Mouse (Mus musculus) midbrain, embryonic 16.5 days (tissue): ENCODE results near the gene Gm10382. TPM values are rescaled to one million over a fixed set of nuclear protein-coding genes. Genes with fewer than 3 reads are reported as not detected.
A peak's percentile ranks its signal among the peaks of the same experiment; 100 is the strongest.

Source experiments
- ATAC-seq: fragments of 200-750 bp; cut with Nextera tagmentation; 2 replicates; pipeline ENCODE4 v1.8.0; 2017; ENCODE audit warnings: moderate TSS enrichment
- H3K27ac ChIP-seq: fragments of 300-500 bp; sonication (generic); 2 replicates; pipeline ENCODE4 v1.5.1; 2014; ENCODE audit warnings: mild to moderate bottlenecking, low read length, mixed read lengths
- H3K27me3 ChIP-seq: fragments of 300-500 bp; sonication (generic); 2 replicates; pipeline ENCODE4 v1.6.1; 2014; ENCODE audit warnings: low read depth, low read length, mixed read lengths; ENCODE audit not compliant: control insufficient read depth, insufficient read depth
- H3K36me3 ChIP-seq: fragments of 300-500 bp; sonication (generic); 2 replicates; pipeline ENCODE4 v1.6.1; 2014; ENCODE audit warnings: mild to moderate bottlenecking, low read length, moderate library complexity, mixed read lengths; ENCODE audit not compliant: control insufficient read depth, insufficient read depth
- H3K4me1 ChIP-seq: fragments of 300-500 bp; sonication (generic); 2 replicates; pipeline ENCODE4 v1.6.1; 2014; ENCODE audit warnings: mild to moderate bottlenecking, low read length, mixed read lengths; ENCODE audit not compliant: control insufficient read depth, insufficient read depth
- H3K4me2 ChIP-seq: fragments of 300-500 bp; sonication (generic); 2 replicates; pipeline ENCODE4 v1.6.1; 2014; ENCODE audit warnings: mild to moderate bottlenecking, low read length, mixed read lengths
- H3K4me3 ChIP-seq: fragments of 300-500 bp; sonication (generic); 2 replicates; pipeline ENCODE4 v1.5.1; 2014; ENCODE audit warnings: low read depth, mild to moderate bottlenecking, low read length, moderate library complexity, mixed read lengths
- H3K9ac ChIP-seq: fragments of 300-500 bp; sonication (generic); 2 replicates; pipeline ENCODE4 v1.6.1; 2014; ENCODE audit warnings: low read depth, low read length, mixed read lengths
- H3K9me3 ChIP-seq: fragments of 300-500 bp; sonication (generic); replicated peaks from 2 replicates; pipeline ENCODE4 v1.6.1; 2014; ENCODE audit warnings: mild to moderate bottlenecking, low read length, mixed read lengths; ENCODE audit not compliant: control insufficient read depth, poor library complexity, severe bottlenecking
- WGBS: fragments of 180-500 bp; shearing (Covaris S2); extraction: QIAGEN DNeasy Blood & Tissue Kit; methylation state at CpG from one replicate; pipeline ENCODE4 v1.1.7; 2014; 5-methylcytosine and 5-hydroxymethylcytosine counted together
- polyA plus RNA-seq: library from polyadenylated mRNA; unstranded; fragments of >200 nt; fragmentation: Nextera tagmentation; extraction: Ambion mirVana; gene quantifications from 2 replicates; pipeline ENCODE4 v1.2.1, GENCODE M21; 2015

The Gm10382 gene
- polyA plus RNA-seq, 1 experiment from 2014 or later = 0.30 TPM

- no peak for ATAC-seq
- 78% methylated on average over 8 of the region's 8 CpGs for WGBS
- H3K27me3 ChIP-seq = no peaks in the 10 kb centered on the region
Measured at GRCm38 (mm10) chr5:125351057-125351456, 38.1 kb upstream of the Gm10382 start.

GRCm38 (mm10) chr5:125351939-125352338, 37.2 kb upstream of the Gm10382 start:
- WGBS = 96% methylated on average over 5 of the region's 5 CpGs
- no peak overlapping the region for H3K9ac ChIP-seq
- H3K4me2 ChIP-seq = no peak overlapping the region
- peaks cover 5% of the 10 kb centered on the region; the same call in 1 of the 2 replicates for H3K4me1 ChIP-seq
- no peaks in the 10 kb centered on the region for H3K27me3 ChIP-seq
- ATAC-seq = no peak
- no peak overlapping the region for H3K27ac ChIP-seq
- H3K36me3 ChIP-seq = no peaks in the 10 kb centered on the region
- no peaks in the 10 kb centered on the region for H3K9me3 ChIP-seq
- no peak overlapping the region for H3K4me3 ChIP-seq

More at GRCm38 (mm10) chr5:125351057-125351456, 38.1 kb upstream of the Gm10382 start:
- no peaks in the 10 kb centered on the region for H3K36me3 ChIP-seq
- H3K4me2 ChIP-seq = no peak overlapping the region
- peaks cover 5% of the 10 kb centered on the region; the same call in 1 of the 2 replicates for H3K4me1 ChIP-seq
- H3K27ac ChIP-seq = no peak overlapping the region
- no peak overlapping the region for H3K9ac ChIP-seq
- H3K9me3 ChIP-seq = no peaks in the 10 kb centered on the region
- no peak overlapping the region for H3K4me3 ChIP-seq

GRCm38 (mm10) chr5:125352781-125353294, 36.3 kb upstream of the Gm10382 start:
- Histone ChIP-seq H3K27ac (no peak overlapping the region), H3K36me3 (no peaks in the 10 kb centered on the region), H3K4me2 (no peak overlapping the region), H3K9me3 (no peaks in the 10 kb centered on the region), H3K27me3 (no peaks in the 10 kb centered on the region), H3K9ac (no peak overlapping the region), H3K4me3 (no peak overlapping the region), H3K4me1 (peaks cover 5% of the 10 kb centered on the region; the same call in 1 of the 2 replicates)
- ATAC-seq = no peak
- 96% methylated on average over 5 of the region's 5 CpGs for WGBS

- Histone ChIP-seq H3K9ac (0 out of 2 replicates have a peak overlapping the region, but pooled peaks have one; percentile 16), H3K9me3 (no peaks in the 10 kb centered on the region), H3K36me3 (no peaks in the 10 kb centered on the region), H3K4me3 (no peak overlapping the region), H3K4me2 (no peak overlapping the region), H3K27ac (peak overlapping the region; percentile 56), H3K4me1 (peaks cover 5% of the 10 kb centered on the region; the same call in 1 of the 2 replicates), H3K27me3 (no peaks in the 10 kb centered on the region)
- WGBS = 43% methylated on average over 6 of the region's 7 CpGs
- 0 out of 2 replicates have a peak, but pooled peaks have one; percentile 39 for ATAC-seq
Measured at GRCm38 (mm10) chr5:125354885-125355492, 34.1 kb upstream of the Gm10382 start.

GRCm38 (mm10) chr5:125355650-125356049, 33.5 kb upstream of the Gm10382 start:
- H3K36me3 ChIP-seq = no peaks in the 10 kb centered on the region
- H3K27me3 ChIP-seq = no peaks in the 10 kb centered on the region
- peaks cover 5% of the 10 kb centered on the region; the same call in 1 of the 2 replicates for H3K4me1 ChIP-seq
- H3K9ac ChIP-seq = no peak overlapping the region
- H3K4me2 ChIP-seq = no peak overlapping the region
- 60% methylated on average over 7 of the region's 7 CpGs for WGBS
- no peak for ATAC-seq
- H3K9me3 ChIP-seq = no peaks in the 10 kb centered on the region
- no peak overlapping the region for H3K4me3 ChIP-seq
- H3K27ac ChIP-seq = no peak overlapping the region

GRCm38 (mm10) chr5:125357543-125358269, 31.4 kb upstream of the Gm10382 start:
- Histone ChIP-seq H3K4me2 (no peak overlapping the region), H3K36me3 (no peaks in the 10 kb centered on the region), H3K9me3 (no peaks in the 10 kb centered on the region), H3K4me1 (peaks cover 5% of the 10 kb centered on the region; the same call in 1 of the 2 replicates), H3K9ac (no peak overlapping the region), H3K27me3 (no peaks in the 10 kb centered on the region), H3K27ac (no peak overlapping the region), H3K4me3 (no peak overlapping the region)
- WGBS = 76% methylated on average over 12 of the region's 12 CpGs
- no peak for ATAC-seq

- no peaks in the 10 kb centered on the region for H3K27me3 ChIP-seq
- no peak overlapping the region for H3K27ac ChIP-seq
- no peaks in the 10 kb centered on the region for H3K9me3 ChIP-seq
- H3K9ac ChIP-seq = no peak overlapping the region
- WGBS = 88% methylated on average over 5 of the region's 5 CpGs
- no peaks in the 10 kb centered on the region for H3K36me3 ChIP-seq
- no peak for ATAC-seq
- H3K4me3 ChIP-seq = no peak overlapping the region
- H3K4me1 ChIP-seq = peaks cover 5% of the 10 kb centered on the region; the same call in 1 of the 2 replicates
- H3K4me2 ChIP-seq = no peak overlapping the region
Measured at GRCm38 (mm10) chr5:125358270-125358608, 30.9 kb upstream of the Gm10382 start.

- H3K9me3 ChIP-seq = no peaks in the 10 kb centered on the region
- no peaks in the 10 kb centered on the region for H3K27me3 ChIP-seq
- 49% methylated on average over 9 of the region's 9 CpGs for WGBS
- H3K4me3 ChIP-seq = no peak overlapping the region
- no peak for ATAC-seq
- no peak overlapping the region for H3K9ac ChIP-seq
- H3K4me2 ChIP-seq = no peak overlapping the region
- H3K4me1 ChIP-seq = no peaks in the 10 kb centered on the region
- no peak overlapping the region for H3K27ac ChIP-seq
- no peaks in the 10 kb centered on the region for H3K36me3 ChIP-seq
Measured at GRCm38 (mm10) chr5:125360566-125360965, 28.6 kb upstream of the Gm10382 start.

- no peaks in the 10 kb centered on the region for H3K9me3 ChIP-seq
- no peak overlapping the region for H3K27ac ChIP-seq
- no peak overlapping the region for H3K9ac ChIP-seq
- H3K4me3 ChIP-seq = no peak overlapping the region
- ATAC-seq = no peak
- H3K4me2 ChIP-seq = no peak overlapping the region
- WGBS = 67% methylated on average over 16 of the region's 16 CpGs
- H3K36me3 ChIP-seq = no peaks in the 10 kb centered on the region
- no peaks in the 10 kb centered on the region for H3K27me3 ChIP-seq
- no peaks in the 10 kb centered on the region for H3K4me1 ChIP-seq
Measured at GRCm38 (mm10) chr5:125360981-125361510, 28.1 kb upstream of the Gm10382 start.
